Mouse (Mus musculus) brown adipose tissue, adult 24 weeks (tissue): Measurements from ENCODE around the gene Thap3. TPM values are rescaled to one million over a fixed set of nuclear protein-coding genes. Genes with fewer than 3 reads are reported as not detected.
A peak's percentile ranks its signal among the peaks of the same experiment; 100 is the strongest.

Source experiments
- H3K27ac ChIP-seq: fragments of 200-500 bp; replicated peaks from 2 replicates; pipeline ENCODE4 v1.5.1; 2012; ENCODE audit warnings: low read depth, mild to moderate bottlenecking, low read length
- H3K4me1 ChIP-seq: fragments of 200-500 bp; 2 replicates; pipeline ENCODE4 v1.6.1; 2012; ENCODE audit warnings: low read length, mixed read lengths; ENCODE audit not compliant: control insufficient read depth, insufficient read depth, insufficient read length
- H3K4me3 ChIP-seq: fragments of 200-500 bp; 2 replicates; pipeline ENCODE4 v1.5.1; 2012; ENCODE audit warnings: low read depth, mild to moderate bottlenecking, low read length, moderate library complexity; ENCODE audit not compliant: insufficient read depth
- polyA plus RNA-seq: library from polyadenylated mRNA; stranded (reverse); fragments of >200 nt; gene quantifications from 2 replicates; pipeline ENCODE4 v1.2.4, GENCODE M21; 2012; ENCODE audit not compliant: missing spikeins, insufficient read depth, insufficient read length

Thap3 gene
- polyA plus RNA-seq, 1 experiment = 8.2 TPM

DNA sequence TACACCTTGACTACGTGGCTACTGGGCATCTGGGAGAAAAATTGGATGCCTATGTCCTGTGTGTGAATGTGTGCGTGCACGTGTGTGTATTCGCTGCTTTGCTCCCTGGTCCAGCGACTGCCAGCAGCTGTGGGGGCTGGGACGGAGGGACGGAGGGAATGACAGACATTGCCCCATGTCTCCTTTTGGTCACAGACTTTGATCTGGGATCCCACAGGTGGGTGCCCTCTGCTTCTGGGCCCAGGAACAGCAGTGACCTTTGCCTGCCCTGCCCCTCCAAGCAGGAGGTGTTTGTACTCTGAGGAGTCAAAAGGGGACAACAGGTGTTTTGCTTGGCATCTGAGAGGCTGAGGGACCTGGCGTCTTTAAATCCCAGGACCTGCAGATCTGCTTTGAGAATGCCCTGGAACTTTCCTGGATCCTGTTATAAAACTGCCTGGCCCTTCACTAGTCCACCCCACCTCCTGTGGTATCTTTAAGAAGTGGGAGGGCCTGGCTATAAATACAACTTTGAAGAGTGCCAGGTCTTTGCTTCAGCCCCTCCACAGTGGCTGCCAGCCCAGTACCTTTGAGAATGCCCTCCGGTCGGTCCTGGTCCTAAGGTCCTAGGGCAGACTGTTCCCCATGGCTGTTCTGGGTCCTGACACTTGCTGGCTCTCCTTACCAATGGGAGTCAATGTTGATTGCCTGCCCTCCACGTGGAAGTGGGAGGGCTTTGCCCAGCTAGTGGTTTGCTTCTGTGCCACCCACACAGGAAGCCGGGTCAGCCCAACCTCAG, 24.4 kb upstream of the Thap3 start:
- Histone ChIP-seq H3K4me1 (peaks cover 2% of the 10 kb centered on the region; the same call in 1 of the 2 replicates), H3K27ac (no peak overlapping the region), H3K4me3 (no peak overlapping the region)

DNA sequence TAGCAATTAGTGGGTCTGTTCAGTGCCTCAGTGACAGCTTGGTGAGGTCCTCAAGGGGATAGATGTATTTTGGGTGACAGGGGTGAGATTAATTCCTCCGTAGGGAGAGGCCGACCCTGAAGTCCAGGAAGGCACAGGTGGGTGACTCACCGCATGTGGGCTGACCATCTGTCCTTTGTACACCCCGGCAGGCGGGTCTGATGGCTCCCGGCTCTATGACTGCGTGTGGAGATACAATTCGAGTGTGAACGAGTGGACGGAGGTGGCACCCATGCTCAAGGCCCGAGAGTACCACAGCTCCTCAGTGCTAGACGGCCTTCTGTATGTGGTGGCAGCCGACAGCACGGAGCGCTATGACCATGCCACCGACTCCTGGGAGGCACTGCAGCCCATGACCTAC, 23.3 kb upstream of the Thap3 start:
- peaks cover 7% of the 10 kb centered on the region; the same call in 1 of the 2 replicates for H3K4me1 ChIP-seq
- no peak overlapping the region for H3K4me3 ChIP-seq
- H3K27ac ChIP-seq = no peak overlapping the region

DNA sequence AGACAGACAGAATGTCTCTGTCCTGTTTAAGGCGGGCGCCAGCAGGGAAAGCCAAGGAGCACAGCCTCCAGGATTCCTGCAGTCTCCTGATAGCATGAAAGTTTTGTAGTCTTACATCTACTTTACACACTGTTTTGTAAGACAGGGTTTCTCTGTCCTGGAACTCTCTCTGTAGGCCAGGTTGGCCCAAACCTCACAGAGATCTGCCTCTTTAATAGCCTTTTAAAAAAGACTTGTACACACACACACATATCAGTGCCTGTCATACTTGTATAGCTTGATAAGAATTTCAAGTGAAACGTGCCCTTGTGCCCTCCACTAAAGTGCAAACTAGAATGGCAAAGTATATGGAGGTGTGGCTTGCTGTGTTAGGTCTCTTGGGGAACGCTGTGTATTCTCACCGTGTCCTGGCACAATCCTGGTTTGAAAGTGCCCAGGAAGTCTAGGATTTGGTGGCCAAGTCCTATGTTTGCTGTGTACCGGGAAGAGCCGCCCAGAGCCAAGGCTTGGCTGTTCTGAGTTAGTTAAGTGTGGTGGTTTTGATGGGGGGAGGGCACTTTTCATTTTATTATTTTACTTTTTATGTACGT, 22.5 kb upstream of the Thap3 start:
- no peak overlapping the region for H3K27ac ChIP-seq
- peaks cover 7% of the 10 kb centered on the region; the same call in 1 of the 2 replicates for H3K4me1 ChIP-seq
- H3K4me3 ChIP-seq = peak overlapping the region; percentile 74

DNA sequence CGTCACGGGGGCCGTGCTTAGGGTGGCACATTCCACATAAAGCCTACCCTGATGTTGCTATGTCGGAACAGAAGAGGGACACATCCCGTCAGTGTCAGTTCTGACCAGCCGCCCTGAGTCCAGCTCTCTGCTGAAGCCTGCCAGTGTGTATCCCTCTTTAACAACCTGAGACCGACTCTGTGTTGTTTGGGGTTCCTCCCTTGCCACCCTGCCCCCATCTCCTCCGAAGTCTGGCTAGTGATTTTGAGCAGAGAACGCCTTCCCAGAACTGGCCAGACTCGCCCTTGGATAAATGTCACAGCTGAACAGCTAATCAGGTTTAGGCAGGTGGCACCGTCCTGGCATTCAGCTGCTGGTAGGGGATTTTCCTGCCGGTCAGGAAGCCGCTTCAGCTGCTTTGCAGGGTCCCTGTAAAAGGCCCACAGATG, 21.9 kb upstream of the Thap3 start:
- H3K4me3 ChIP-seq = peak overlapping the region; percentile 74
- H3K4me1 ChIP-seq = peaks cover 7% of the 10 kb centered on the region; the same call in 1 of the 2 replicates
- H3K27ac ChIP-seq = no peak overlapping the region; the same call in 1 of the 2 replicates

DNA sequence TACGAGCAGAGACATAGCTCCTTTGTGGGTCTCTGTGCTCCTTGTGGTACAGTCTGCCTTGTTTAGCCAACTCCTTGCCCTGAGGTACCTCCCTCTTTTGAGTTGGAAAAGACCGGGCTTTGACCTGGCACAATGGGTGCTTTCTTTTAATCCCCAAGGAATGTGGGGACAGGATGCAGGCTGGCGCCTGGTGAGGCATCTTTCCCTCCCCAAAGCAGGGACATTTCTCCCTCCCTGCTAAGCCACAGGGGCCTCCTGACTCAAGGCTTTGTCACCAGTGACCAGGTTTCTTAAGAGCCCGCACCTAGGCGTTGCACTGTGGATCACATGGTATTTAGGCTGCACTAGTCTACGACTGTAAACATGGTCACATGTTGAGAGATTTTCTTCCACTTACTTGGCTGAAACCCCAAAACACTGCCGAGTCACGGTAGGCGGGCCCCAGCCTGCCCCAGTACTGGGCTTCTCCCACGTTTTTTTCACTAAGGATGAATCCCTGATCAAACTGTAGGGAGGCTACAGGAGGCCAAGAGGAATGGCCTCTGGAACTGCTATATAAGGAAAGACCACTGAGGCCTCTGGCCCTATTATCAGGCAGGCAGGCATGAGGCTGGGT, 21.4 kb upstream of the Thap3 start:
- Histone ChIP-seq H3K4me3 (peak overlapping the region; percentile 74), H3K4me1 (peaks cover 7% of the 10 kb centered on the region; the same call in 1 of the 2 replicates), H3K27ac (no peak overlapping the region; the same call in 1 of the 2 replicates)

DNA sequence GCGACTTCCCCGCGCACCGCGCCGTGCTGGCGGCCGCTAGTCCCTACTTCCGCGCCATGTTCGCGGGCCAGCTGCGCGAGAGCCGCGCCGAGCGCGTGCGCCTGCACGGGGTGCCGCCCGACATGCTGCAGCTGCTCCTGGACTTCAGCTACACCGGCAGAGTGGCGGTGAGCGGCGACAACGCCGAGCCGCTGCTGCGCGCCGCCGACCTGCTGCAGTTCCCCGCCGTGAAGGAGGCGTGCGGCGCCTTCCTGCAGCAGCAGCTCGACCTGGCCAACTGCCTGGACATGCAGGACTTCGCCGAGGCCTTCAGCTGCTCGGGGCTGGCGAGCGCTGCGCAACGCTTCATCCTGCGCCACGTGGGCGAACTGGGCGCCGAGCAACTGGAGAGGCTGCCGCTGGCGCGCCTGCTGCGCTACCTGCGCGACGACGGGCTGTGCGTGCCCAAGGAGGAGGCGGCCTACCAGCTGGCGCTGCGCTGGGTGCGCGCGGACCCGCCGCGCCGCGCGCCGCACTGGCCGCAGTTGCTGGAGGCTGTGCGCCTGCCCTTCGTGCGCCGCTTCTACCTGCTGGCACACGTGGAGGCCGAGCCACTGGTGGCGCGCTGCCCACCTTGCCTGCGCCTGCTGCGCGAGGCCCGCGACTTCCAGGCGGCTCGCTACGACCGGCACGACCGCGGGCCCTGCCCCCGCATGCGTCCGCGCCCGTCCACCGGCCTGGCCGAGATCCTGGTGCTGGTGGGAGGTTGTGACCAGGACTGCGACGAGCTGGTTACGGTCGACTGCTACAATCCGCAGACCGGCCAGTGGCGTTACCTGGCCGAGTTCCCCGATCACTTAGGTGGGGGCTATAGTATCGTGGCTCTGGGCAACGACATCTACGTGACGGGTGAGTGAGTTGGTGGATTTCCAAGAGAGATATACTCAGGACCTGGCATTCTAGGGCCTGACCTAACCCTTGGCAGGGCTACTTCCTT, 20.6 kb upstream of the Thap3 start:
- Histone ChIP-seq H3K4me1 (peaks cover 7% of the 10 kb centered on the region; the same call in 1 of the 2 replicates), H3K27ac (no peak overlapping the region; the same call in 1 of the 2 replicates), H3K4me3 (peak overlapping the region; percentile 74)

DNA sequence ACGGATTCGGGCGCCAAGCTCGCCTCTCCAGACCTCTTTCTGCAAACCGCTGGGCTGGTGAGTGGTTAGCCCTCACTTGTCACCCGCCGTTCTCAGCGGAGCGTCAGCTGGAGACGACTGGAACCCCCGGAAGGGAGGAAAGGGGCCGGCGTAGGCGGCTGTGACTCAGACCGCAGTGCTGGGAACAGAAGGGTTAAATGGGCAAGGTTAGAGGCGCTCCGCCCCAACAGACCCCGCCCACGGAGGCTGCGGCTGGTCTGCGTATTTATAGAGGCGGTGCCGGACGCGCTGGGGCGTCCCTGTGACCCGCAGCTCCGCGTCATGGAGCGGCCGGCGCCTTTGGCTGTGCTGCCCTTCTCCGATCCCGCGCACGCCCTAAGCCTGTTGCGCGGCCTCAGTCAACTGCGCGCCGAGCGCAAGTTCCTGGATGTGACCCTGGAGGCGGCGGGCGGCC, 19.9 kb upstream of the Thap3 start, which contains the start of gene Klhl21:
TSS of gene Klhl21 (plus strand) at position 182 of the 454 bp plus-strand sequence.
- Histone ChIP-seq H3K27ac (peak within 1 kb of the TSS; percentile 49), H3K4me1 (peaks cover 7% of the 10 kb centered on the region; the same call in 1 of the 2 replicates), H3K4me3 (peak within 1 kb of the TSS; percentile 74)

DNA sequence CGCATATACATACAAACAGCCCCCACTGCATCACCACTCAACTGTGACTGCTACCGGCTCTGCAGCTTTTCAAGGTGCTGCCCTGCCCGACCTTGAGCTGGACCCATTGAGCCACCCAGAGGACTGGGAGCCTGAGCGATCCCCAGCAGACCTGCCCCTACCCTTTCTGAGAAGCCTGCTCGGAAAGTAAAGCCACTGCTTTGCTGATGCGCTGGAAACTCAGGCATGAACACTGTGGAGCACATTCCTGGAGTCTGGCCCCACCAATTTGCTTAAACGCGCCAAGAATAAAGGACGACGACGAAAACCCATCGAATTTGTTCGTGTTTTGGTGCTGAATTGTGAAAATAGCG, 19.3 kb upstream of the Thap3 start:
- H3K27ac ChIP-seq = peak overlapping the region; percentile 49
- peaks cover 7% of the 10 kb centered on the region; the same call in 1 of the 2 replicates for H3K4me1 ChIP-seq
- H3K4me3 ChIP-seq = peak overlapping the region; percentile 74

DNA sequence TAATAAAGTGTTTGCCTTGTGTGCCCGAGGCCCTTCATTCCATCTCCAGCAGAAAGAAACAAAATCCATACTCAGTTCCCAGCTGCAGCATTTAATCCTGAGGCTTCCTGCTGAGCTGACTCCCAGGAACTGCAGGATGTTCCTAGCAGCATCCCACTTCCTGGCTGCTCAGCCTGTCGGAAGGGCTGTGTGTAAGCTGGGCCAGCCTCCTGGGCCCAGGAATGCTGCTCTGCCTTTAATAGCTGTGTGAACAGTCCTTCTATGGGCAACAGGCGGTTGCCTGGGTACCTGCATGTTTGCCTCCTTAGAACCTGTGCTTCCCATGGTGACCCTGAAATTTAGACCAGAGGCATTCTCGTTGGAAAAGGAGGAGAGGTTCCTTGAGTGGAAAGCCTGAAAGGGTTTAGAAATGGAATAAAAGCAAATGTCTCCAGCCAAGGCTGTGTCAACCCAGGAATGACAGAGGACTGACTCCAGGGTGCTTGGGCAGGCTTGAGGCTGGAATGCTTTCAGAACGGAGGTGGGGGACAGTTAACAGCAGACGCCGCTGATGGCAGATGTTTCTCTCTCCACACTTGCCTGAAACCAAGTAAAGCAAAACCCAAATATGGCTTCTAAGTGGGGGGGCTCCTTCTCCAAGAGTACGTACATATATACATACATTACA, 18.8 kb upstream of the Thap3 start:
- peak overlapping the region; percentile 74 for H3K4me3 ChIP-seq
- peak overlapping the region; percentile 2; the same call in 1 of the 2 replicates for H3K27ac ChIP-seq
- peaks cover 7% of the 10 kb centered on the region; the same call in 1 of the 2 replicates for H3K4me1 ChIP-seq

DNA sequence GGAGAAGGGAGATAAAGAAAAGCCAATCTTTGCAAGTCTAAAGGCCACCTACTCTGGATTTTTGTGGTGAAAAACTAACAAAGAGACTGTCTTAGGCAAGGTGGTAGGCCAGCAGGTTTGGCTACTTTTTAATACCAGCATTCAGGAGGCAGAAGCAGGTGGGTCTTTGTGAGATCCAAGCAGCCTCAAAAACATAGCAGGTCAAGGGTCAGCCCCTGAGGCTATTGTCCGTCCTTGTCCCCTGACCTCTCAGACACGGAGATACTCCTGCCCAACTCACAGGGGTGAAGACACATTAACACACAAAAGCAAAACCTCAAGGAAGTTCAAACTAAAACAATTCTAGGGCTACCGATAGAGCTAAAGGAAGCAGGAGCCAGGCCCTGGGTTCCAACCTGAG, 18.0 kb upstream of the Thap3 start:
- no peak overlapping the region for H3K27ac ChIP-seq
- H3K4me1 ChIP-seq = peaks cover 7% of the 10 kb centered on the region; the same call in 1 of the 2 replicates
- H3K4me3 ChIP-seq = no peak overlapping the region

DNA sequence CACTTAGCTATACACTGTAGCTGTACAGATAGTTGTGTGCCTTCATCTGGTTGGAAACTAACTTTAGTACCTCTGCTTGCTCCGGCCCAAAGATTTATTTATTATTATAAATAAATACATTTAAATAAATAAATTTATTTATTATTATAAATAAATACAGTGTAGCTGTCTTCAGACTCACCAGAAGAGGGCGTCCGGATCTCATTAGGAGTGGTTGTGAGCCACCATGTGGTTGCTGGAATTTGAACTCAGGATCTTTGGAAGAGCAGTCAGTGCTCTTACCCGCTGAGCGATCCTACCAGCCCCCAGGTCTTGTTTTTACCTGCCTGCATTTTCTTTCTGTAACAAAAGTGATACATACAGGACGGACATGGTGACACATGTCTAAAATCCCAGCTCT, 17.3 kb upstream of the Thap3 start:
- no peak overlapping the region for H3K27ac ChIP-seq
- H3K4me1 ChIP-seq = peaks cover 7% of the 10 kb centered on the region; the same call in 1 of the 2 replicates
- H3K4me3 ChIP-seq = no peak overlapping the region

DNA sequence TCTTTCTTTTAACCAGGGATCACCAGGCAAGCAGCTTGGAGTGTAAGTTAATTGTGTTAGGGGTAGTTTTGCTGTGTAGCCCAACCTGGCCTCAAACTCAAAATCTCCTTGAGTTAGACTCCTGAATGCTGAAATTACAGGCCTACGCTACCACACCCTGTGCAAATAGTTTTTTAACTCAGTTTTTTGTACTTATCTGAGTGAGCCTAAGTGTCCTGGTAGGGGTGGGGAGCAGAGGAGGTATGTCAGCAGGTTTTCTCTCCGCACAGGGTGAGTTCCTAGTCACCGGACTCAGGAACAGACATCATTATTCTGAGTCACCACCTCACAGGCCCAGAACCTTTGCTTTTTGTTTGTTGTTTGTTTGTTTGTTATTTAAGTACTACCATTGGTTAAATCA, 13.3 kb upstream of the Thap3 start:
- no peak overlapping the region for H3K4me3 ChIP-seq
- H3K27ac ChIP-seq = no peak overlapping the region
- H3K4me1 ChIP-seq = no peaks in the 10 kb centered on the region

DNA sequence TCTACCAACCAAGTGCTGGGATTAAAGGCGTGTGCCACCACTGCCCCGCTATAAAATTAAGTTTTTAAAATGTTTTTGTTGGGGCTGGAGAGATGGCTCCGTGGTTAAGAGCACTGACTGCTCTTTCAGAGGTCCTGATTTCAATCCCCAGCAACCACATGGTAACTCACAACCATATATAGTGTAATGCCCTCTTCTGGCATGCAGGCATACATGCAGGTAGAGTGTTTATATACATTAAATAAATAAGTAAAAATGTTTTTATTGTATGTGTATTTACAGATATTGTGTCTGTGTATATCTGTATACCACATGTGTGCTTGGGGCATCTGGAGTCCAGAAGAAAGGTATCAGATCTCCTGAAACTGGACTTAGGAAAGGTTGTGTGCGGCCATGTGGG, 12.5 kb upstream of the Thap3 start:
- Histone ChIP-seq H3K4me1 (no peaks in the 10 kb centered on the region), H3K27ac (no peak overlapping the region), H3K4me3 (no peak overlapping the region)

DNA sequence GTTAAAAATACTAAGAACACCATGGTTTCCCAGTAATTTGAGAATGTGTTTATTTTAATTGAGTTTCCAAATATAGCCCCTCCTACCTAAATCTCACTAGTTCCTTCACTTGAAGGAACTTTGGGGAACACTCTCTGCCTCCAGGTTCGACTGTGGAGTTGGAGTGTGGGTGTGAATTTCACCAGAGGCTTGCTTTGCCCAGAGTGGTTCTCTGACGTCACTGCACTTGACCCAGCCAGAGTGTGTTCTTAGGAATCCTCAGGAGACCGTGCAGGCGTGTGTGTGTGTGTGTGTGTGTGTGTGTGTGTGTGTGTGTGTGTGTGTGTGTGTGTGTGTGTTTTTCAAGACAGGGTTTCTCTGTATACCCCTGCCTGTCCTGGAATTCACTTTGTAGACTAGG, 12.1 kb upstream of the Thap3 start:
- H3K4me1 ChIP-seq = no peaks in the 10 kb centered on the region
- no peak overlapping the region for H3K4me3 ChIP-seq
- H3K27ac ChIP-seq = no peak overlapping the region
